In genomic region chr10:110159548-110159947, GRCm38 (mm10) we compare ENCODE assay signal across 20 mouse cellular contexts.
A peak's percentile ranks its signal among the peaks of the same experiment; 100 is the strongest.
DNase-seq lines count a peak whose midpoint lies in the region; ATAC-seq lines count a peak whose summit lies in the region.
"Had no signal": no experiment of that assay in that cellular context is flagged by ENCODE, and none has a peak within 500 bp of the region (broad histone marks: within the 10 kb centered on the region; RNA-seq: fewer than 3 reads in every experiment).

No protein-coding gene starts in this region.

- H3K27me3 ChIP-seq in hindbrain, embryonic 15.5 days, result no peaks in the 10 kb centered on the region
- no peaks in the 10 kb centered on the region for H3K27me3 ChIP-seq in hindbrain, embryonic 10.5 days (ENCODE audit: insufficient read depth, poor library complexity, severe bottlenecking)
- no peaks in the 10 kb centered on the region for H3K27me3 ChIP-seq in neural tube, embryonic 12.5 days (replicated peaks)
- H3K27me3 ChIP-seq in midbrain, embryonic 14.5 days (ENCODE audit: control insufficient read depth, insufficient read depth, low read length), result no peaks in the 10 kb centered on the region
- H3K27me3 ChIP-seq: heart, embryonic 15.5 days; limb, embryonic 12.5 days had no signal

- H3K9me3 ChIP-seq in hindbrain, embryonic 15.5 days, result no peaks in the 10 kb centered on the region
- H3K9me3 ChIP-seq in hindbrain, embryonic 10.5 days, result no peaks in the 10 kb centered on the region
- no peaks in the 10 kb centered on the region for H3K9me3 ChIP-seq in neural tube, embryonic 12.5 days
- H3K9me3 ChIP-seq in midbrain, embryonic 14.5 days (ENCODE audit: control insufficient read depth, low read length), result no peaks in the 10 kb centered on the region
- H3K9me3 ChIP-seq: heart, embryonic 15.5 days; limb, embryonic 12.5 days had no signal

- peaks cover 33% of the 10 kb centered on the region for H3K4me1 ChIP-seq in hindbrain, embryonic 15.5 days (replicated peaks)
- no peaks in the 10 kb centered on the region for H3K4me1 ChIP-seq in hindbrain, embryonic 10.5 days (replicated peaks)
- H3K4me1 ChIP-seq in neural tube, embryonic 12.5 days, result peaks cover 12% of the 10 kb centered on the region; the same call in 1 of the 2 replicates
- H3K4me1 ChIP-seq in midbrain, embryonic 14.5 days (ENCODE audit: control insufficient read depth, insufficient read depth, low read length), result peaks cover 27% of the 10 kb centered on the region

- no peak overlapping the region for H3K4me3 ChIP-seq in hindbrain, embryonic 15.5 days
- H3K4me3 ChIP-seq in hindbrain, embryonic 10.5 days, result no peak overlapping the region
- H3K4me3 ChIP-seq in neural tube, embryonic 12.5 days, result no peak overlapping the region
- H3K4me3 ChIP-seq in midbrain, embryonic 14.5 days (replicated peaks; ENCODE audit: low read depth, low read length), result no peak overlapping the region
- H3K4me3 ChIP-seq: erythroblast, embryonic 14.5 days; heart, embryonic 15.5 days; limb, embryonic 12.5 days had no signal

- no peak for ATAC-seq in hindbrain, embryonic 15.5 days (ENCODE audit: low FRiP score, low read depth)
- no peak for ATAC-seq in neural tube, embryonic 12.5 days (ENCODE audit: low FRiP score, low read depth)
- no peak for ATAC-seq in midbrain, embryonic 14.5 days (ENCODE audit: low FRiP score, low TSS enrichment)
- ATAC-seq: forebrain, embryonic 16.5 days; intestine, embryonic 16.5 days; Patski had no signal

- H3K9ac ChIP-seq in hindbrain, embryonic 15.5 days, result no peak overlapping the region
- no peak overlapping the region for H3K9ac ChIP-seq in neural tube, embryonic 12.5 days
- H3K9ac ChIP-seq in midbrain, embryonic 14.5 days (replicated peaks; ENCODE audit: low read length), result no peak overlapping the region
- H3K9ac ChIP-seq: heart, embryonic 15.5 days; limb, embryonic 12.5 days; liver, embryonic 14.5 days had no signal

- no peaks in the 10 kb centered on the region for H3K36me3 ChIP-seq in hindbrain, embryonic 15.5 days
- no peaks in the 10 kb centered on the region for H3K36me3 ChIP-seq in hindbrain, embryonic 10.5 days
- H3K36me3 ChIP-seq in neural tube, embryonic 12.5 days, result no peaks in the 10 kb centered on the region
- H3K36me3 ChIP-seq in midbrain, embryonic 14.5 days (ENCODE audit: control insufficient read depth, insufficient read depth, low read length), result no peaks in the 10 kb centered on the region
- H3K36me3 ChIP-seq: heart, embryonic 15.5 days; limb, embryonic 12.5 days had no signal

- H3K27ac ChIP-seq in hindbrain, embryonic 15.5 days (replicated peaks), result peak overlapping the region; percentile 11; the same call in 1 of the 2 replicates
- H3K27ac ChIP-seq in hindbrain, embryonic 10.5 days, result no peak overlapping the region
- 0 out of 2 replicates have a peak overlapping the region, but pooled peaks have one; percentile 6 for H3K27ac ChIP-seq in neural tube, embryonic 12.5 days
- H3K27ac ChIP-seq in midbrain, embryonic 14.5 days (replicated peaks; ENCODE audit: low read depth, low read length), result no peak overlapping the region
- H3K27ac ChIP-seq: heart, embryonic 15.5 days; limb, embryonic 12.5 days; liver, embryonic 14.5 days had no signal

- no peak for DNase-seq in hindbrain, embryonic 10.5 days (ENCODE audit: low spot score)
- DNase-seq in neural tube, embryonic 10.5 days (ENCODE audit: extremely low spot score, low spot score), result no peak
- peak; percentile 19 for DNase-seq in midbrain, embryonic 14.5 days
- peak; percentile 18 for DNase-seq in skeletal muscle tissue, adult 2 months (ENCODE audit: low read depth, low spot score)
- DNase-seq in layer of hippocampus, postnatal 10 days (ENCODE audit: low spot score in 2 of 2), result no peak
- DNase-seq: adrenal gland, postnatal 10 days; cerebellum, adult 9-10 months; gastrocnemius, postnatal 36 days; heart, postnatal 4 days; lung, postnatal 36 days; thymus, postnatal 36 days had no signal

- whole genome bisulfite sequencing in hindbrain, embryonic 15.5 days, result 22% methylated on average over 1 of the region's 1 CpGs
- WGBS in hindbrain, embryonic 10.5 days, result 55% methylated on average over 1 of the region's 1 CpGs
- 33% methylated on average over 1 of the region's 1 CpGs for WGBS in neural tube, embryonic 12.5 days
- 39% methylated on average over 1 of the region's 1 CpGs for WGBS in midbrain, embryonic 14.5 days

- H3K4me2 ChIP-seq in hindbrain, embryonic 15.5 days, result no peak overlapping the region
- no peak overlapping the region for H3K4me2 ChIP-seq in neural tube, embryonic 12.5 days (replicated peaks)
- H3K4me2 ChIP-seq in midbrain, embryonic 14.5 days (ENCODE audit: low read length), result no peak overlapping the region
- H3K4me2 ChIP-seq: heart, embryonic 15.5 days; limb, embryonic 12.5 days had no signal

Comparison
In these comparisons a context has a peak if more than half of its experiments do, and no peak if none do; other contexts are left out.
1. H3K27ac ChIP-seq: peak in hindbrain, embryonic 15.5 days (single experiment) and neural tube, embryonic 12.5 days (single experiment); none in hindbrain, embryonic 10.5 days (single experiment) and midbrain, embryonic 14.5 days (single experiment).
2. DNase-seq: peak in midbrain, embryonic 14.5 days (single experiment) and skeletal muscle tissue, adult 2 months (single experiment); none in hindbrain, embryonic 10.5 days (single experiment), neural tube, embryonic 10.5 days (single experiment) and layer of hippocampus, postnatal 10 days (0 of 2).